Mouse (Mus musculus) stomach, embryonic 15.5 days (tissue): ENCODE measurements around the gene Ephb4. TPM values are rescaled to one million over a fixed set of nuclear protein-coding genes. Genes with fewer than 3 reads are reported as not detected.

Source experiments
- ATAC-seq: fragments of 200-750 bp; cut with Nextera tagmentation; 2 replicates; pipeline ENCODE4 v1.8.0; 2017; ENCODE audit warnings: low read depth, moderate number of reproducible peaks, moderate TSS enrichment; ENCODE audit not compliant: insufficient read depth, low FRiP score
- H3K27ac ChIP-seq: fragments of 300-500 bp; sonication (generic); 2 replicates; pipeline ENCODE4 v1.5.1; 2015; ENCODE audit warnings: mild to moderate bottlenecking, inconsistent platforms
- H3K27me3 ChIP-seq: fragments of 300-500 bp; sonication (generic); replicated peaks from 2 replicates; pipeline ENCODE4 v1.6.1; 2015; ENCODE audit warnings: inconsistent platforms
- H3K36me3 ChIP-seq: fragments of 300-500 bp; sonication (generic); 2 replicates; pipeline ENCODE4 v1.6.1; 2015; ENCODE audit warnings: inconsistent platforms
- H3K4me1 ChIP-seq: fragments of 300-500 bp; sonication (generic); 2 replicates; pipeline ENCODE4 v1.6.1; 2015; ENCODE audit warnings: inconsistent platforms
- H3K4me2 ChIP-seq: fragments of 300-500 bp; sonication (generic); 2 replicates; pipeline ENCODE4 v1.6.1; 2015; ENCODE audit warnings: mild to moderate bottlenecking, inconsistent platforms
- H3K4me3 ChIP-seq: fragments of 300-500 bp; sonication (generic); replicated peaks from 2 replicates; pipeline ENCODE4 v1.5.1; 2015; ENCODE audit warnings: inconsistent platforms
- H3K9ac ChIP-seq: fragments of 300-500 bp; sonication (generic); 2 replicates; pipeline ENCODE4 v1.6.1; 2015; ENCODE audit warnings: inconsistent platforms
- H3K9me3 ChIP-seq: fragments of 300-500 bp; sonication (generic); 2 replicates; pipeline ENCODE4 v1.6.1; 2016; ENCODE audit warnings: inconsistent platforms
- WGBS: fragments of 180-500 bp; shearing (Covaris S2); methylation state at CpG from one replicate; pipeline ENCODE4 v1.1.7; 2015; 5-methylcytosine and 5-hydroxymethylcytosine counted together
- polyA plus RNA-seq: library from polyadenylated mRNA; unstranded; fragments of >200 nt; fragmentation: Nextera tagmentation; extraction: Ambion mirVana; gene quantifications from 2 replicates; pipeline ENCODE4 v1.2.1, GENCODE M21; 2015

Ephb4 gene
- polyA plus RNA-seq, 1 experiment from 2014 or later = 35.5 TPM

DNA sequence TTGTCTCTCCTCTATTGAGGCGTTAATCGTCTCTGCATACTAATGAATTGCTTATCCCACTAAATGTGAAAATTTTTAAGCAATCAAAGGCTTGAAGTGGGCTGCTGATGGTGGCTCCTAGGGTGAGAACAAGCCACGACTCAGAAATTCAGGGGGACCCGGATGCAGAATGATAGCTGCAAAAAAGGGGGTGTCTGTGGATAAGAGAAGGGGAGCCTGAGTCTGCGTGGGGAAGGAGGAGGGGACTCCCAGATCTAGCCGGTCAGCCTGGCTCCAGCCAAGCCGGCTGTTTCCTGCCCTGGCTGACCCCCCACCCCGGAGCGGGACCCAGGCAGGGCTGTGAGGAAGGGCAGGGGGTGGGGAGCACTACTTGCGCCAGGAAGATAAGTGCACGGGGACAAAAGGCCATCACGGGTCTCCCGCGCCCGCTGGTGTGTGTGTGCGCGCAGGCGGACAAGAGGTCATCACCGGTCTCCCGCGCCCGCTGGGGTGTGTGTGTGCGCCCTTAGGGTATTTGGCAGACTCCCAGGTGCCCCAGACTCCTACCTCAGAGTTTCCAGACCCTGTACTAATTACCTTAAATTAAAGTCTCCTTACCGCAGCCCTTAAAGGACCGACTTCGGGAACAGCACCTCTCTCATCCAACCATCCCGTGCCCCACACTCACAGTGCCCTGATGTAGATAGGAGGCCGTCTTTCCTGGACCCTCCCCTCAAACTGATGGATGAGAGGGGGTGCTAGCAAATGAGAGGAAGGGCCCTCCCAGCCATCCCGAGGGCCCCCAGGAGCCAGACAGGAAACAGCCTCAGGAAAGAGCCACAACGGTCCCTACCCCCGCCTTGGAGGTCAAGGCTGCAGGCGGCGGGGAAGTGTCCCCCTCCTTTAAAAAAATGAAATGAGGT lies 1.2 kb upstream of the Ephb4 start:
- peak overlapping the region; percentile 19; the same call in 1 of the 2 replicates for H3K9ac ChIP-seq
- H3K27ac ChIP-seq = peak overlapping the region; percentile 98
- ATAC-seq = no peak; the same call in 1 of the 2 replicates
- H3K4me1 ChIP-seq = peaks cover 44% of the 10 kb centered on the region
- H3K27me3 ChIP-seq = no peaks in the 10 kb centered on the region
- peak overlapping the region; percentile 82 for H3K4me3 ChIP-seq
- WGBS = 3% methylated on average over 33 of the region's 33 CpGs
- H3K9me3 ChIP-seq = no peaks in the 10 kb centered on the region
- peaks cover under 1% of the 10 kb centered on the region; the same call in 1 of the 2 replicates for H3K36me3 ChIP-seq
- H3K4me2 ChIP-seq = peak overlapping the region; percentile 89

DNA sequence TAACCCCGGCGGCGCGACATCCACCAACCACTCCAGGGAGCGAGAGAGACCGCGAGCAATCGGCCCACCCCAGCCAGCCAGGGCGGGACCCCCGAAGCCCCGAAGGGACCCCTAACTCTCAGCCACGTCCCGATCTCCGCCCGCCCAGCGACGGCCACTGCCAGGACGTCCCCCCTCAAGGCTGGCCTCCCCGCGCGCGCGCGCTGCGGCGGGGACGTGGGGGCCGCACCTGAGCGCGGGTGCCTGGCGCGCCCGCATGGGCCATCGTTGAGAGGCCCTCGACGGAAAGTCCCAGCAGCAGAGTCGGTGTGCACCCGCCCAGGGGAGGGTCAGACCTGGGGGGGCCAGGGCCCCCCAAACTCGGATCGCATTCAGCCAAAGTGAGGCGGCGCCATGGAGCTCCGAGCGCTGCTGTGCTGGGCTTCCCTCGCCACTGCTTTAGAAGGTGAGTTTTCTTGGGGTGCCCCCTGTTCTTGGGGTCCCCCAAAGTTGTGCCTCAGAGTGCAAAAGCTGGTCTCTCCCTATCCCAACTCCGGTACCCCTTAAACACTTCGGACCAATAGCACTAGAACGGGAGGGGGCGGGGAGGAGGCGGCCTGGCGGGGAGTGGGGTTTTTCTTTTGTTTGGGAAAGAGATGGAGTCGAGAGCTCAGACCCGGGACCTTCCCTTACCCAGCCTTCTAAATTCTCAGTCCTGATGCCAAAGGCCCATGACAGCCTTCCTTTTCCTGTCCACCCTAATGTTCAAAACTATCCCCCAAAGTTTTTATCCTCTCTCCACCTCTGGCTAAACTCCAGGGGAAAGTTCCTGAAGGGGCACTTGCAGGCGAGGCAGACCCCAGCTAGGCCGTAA lies 522 bp downstream of the Ephb4 start:
- Histone ChIP-seq H3K9ac (peak overlapping the region; percentile 96), H3K9me3 (no peaks in the 10 kb centered on the region), H3K4me2 (peak overlapping the region; percentile 89), H3K27me3 (no peaks in the 10 kb centered on the region), H3K4me1 (peaks cover 42% of the 10 kb centered on the region), H3K36me3 (peaks cover 15% of the 10 kb centered on the region), H3K27ac (peak overlapping the region; percentile 98), H3K4me3 (peak overlapping the region; percentile 82)
- ATAC-seq = peak; percentile 48
- under 1% methylated on average over 54 of the region's 55 CpGs for WGBS

DNA sequence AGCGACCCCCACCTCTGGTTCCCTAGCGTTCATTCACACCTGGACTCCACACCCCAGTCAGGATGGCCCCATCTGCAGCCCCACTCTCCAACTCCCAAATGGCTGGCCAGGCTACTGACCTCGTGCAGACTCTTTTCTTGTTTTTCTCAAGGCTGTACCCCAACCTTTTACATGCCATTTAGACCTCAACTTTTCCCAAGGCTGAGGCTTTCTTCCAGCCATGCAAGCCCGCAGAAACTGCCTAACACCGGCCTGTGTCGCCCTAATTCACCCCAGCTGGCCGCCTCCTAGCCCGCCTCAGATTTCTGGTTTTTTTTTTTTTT lies 1.1 kb downstream of the Ephb4 start:
- Histone ChIP-seq H3K27me3 (no peaks in the 10 kb centered on the region), H3K4me2 (peak overlapping the region; percentile 89), H3K4me1 (peaks cover 40% of the 10 kb centered on the region), H3K27ac (peak overlapping the region; percentile 98), H3K4me3 (peak overlapping the region; percentile 82), H3K36me3 (peaks cover 21% of the 10 kb centered on the region), H3K9me3 (no peaks in the 10 kb centered on the region), H3K9ac (peak overlapping the region; percentile 96)
- no peak for ATAC-seq
- 2% methylated on average over 8 of the region's 8 CpGs for WGBS

DNA sequence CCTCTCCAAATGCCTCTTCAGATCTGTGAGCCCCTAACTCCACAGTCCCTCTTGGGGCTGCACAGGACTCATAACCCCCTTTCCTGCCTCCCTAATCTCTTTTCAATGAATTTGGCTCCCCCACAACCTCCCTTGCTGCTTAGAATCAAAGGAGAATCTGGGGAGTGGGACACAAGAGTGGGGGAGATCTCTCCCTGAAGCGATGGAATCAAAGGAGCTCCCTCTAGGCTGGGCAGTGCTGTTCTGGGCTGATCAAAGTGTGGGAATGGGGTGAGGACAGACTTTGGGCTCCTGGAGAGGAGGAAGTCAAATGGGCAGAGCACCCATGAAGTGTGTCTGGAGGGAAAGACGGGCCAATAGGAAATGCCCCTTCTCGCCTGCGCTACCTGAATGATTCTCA lies 1.5 kb downstream of the Ephb4 start:
- WGBS = 6% methylated on average over 4 of the region's 4 CpGs
- peak overlapping the region; percentile 89 for H3K4me2 ChIP-seq
- peaks cover 39% of the 10 kb centered on the region for H3K4me1 ChIP-seq

DNA sequence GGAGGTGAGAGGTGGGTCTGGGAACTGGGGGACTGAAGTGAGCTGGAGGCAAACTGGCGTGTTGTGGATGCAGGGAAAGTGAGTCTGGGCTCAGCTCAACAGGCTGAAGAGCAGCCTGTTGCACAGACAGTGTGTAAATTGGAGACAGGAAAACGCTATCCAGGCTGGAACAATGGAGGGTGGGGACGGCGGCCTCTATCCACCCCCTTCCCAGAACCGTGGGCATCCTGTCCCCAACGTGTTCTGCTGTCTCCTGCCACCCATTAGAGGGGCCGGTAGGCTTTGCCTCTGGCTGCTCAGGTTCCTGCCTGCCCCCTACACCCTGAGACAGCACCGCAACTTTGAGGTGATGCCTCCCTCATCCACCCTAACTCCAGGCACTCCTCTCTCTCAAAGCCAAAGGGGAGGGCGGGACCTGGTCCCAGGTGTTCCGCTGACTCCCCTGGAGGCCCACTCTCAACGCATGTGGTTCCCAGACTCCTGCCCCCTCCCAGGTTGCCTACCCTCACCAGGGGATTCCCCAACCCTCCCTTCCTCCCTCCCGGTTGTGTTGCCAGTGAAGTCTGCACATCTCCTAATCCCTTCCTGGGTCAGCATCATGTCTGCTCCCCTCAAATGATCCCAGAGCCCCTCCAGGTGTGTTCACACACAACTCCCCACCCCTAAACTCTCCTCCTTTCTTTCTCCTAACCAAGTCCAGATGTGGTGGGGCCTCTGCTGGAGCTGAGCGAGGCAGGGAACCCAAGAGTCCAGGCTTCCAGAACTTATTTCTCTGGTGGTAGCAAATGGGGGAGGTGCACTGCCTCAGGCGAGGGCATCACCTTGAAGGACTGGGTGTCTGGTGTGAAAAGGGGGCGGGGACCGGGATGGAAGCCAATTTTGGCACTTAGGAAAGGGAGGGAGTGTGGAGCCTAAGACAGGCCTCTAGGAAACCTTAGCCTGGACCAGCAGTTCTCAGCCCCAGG lies 2.4 kb downstream of the Ephb4 start:
- ATAC-seq = no peak
- peaks cover 34% of the 10 kb centered on the region for H3K4me1 ChIP-seq
- WGBS = 15% methylated on average over 16 of the region's 16 CpGs
- H3K36me3 ChIP-seq = peaks cover 24% of the 10 kb centered on the region
- H3K4me3 ChIP-seq = peak overlapping the region; percentile 82
- H3K9ac ChIP-seq = peak overlapping the region; percentile 34; the same call in 1 of the 2 replicates
- H3K9me3 ChIP-seq = no peaks in the 10 kb centered on the region
- H3K27me3 ChIP-seq = no peaks in the 10 kb centered on the region
- H3K27ac ChIP-seq = peak overlapping the region; percentile 98
- H3K4me2 ChIP-seq = peak overlapping the region; percentile 89

More for the DNA sequence above, 1.5 kb downstream of the Ephb4 start:
- peak overlapping the region; percentile 98 for H3K27ac ChIP-seq
- peak overlapping the region; percentile 96 for H3K9ac ChIP-seq
- H3K9me3 ChIP-seq = no peaks in the 10 kb centered on the region
- H3K27me3 ChIP-seq = no peaks in the 10 kb centered on the region
- peaks cover 23% of the 10 kb centered on the region for H3K36me3 ChIP-seq
- peak overlapping the region; percentile 82 for H3K4me3 ChIP-seq
- ATAC-seq = no peak

DNA sequence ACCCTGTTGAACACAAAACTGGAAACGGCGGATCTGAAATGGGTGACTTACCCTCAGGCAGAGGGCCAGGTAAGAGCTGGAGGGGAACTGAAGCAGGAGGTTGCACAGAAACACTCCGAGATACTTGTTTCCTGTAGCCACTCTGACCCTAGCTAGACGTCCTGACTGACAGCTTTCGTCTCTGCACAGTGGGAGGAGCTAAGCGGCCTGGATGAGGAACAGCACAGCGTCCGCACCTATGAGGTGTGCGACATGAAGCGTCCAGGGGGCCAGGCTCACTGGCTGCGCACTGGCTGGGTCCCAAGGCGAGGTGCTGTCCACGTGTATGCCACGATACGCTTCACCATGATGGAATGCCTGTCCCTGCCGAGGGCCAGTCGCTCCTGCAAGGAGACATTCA lies 4.2 kb downstream of the Ephb4 start:
- ATAC-seq = no peak
- no peaks in the 10 kb centered on the region for H3K27me3 ChIP-seq
- no peak overlapping the region for H3K4me3 ChIP-seq
- H3K36me3 ChIP-seq = peaks cover 30% of the 10 kb centered on the region
- H3K9ac ChIP-seq = no peak overlapping the region
- H3K4me1 ChIP-seq = peaks cover 21% of the 10 kb centered on the region
- H3K4me2 ChIP-seq = no peak overlapping the region
- H3K27ac ChIP-seq = no peak overlapping the region
- H3K9me3 ChIP-seq = no peaks in the 10 kb centered on the region
- WGBS = 81% methylated on average over 17 of the region's 17 CpGs

DNA sequence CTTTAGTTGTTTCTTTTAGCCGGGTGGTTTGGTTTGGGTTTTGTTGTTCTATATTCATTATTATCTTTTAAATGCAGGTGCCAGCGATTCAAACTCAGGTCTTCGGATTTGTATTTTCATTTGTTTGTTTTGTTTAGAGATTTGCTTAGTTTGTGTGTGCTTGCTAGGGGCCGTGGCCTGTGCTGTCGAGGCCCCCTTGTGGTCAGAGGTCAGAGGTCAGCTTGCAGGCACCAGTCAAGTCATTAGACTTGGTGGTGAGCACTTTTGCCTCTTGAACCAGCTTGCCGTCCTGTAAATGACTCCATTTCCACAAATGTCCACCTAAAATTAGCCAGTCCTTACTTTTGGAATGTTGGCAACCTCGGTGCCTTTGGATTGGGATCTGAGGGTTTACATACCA lies 8.5 kb downstream of the Ephb4 start:
- no peak overlapping the region for H3K9ac ChIP-seq
- H3K9me3 ChIP-seq = no peaks in the 10 kb centered on the region
- 25% methylated on average over 7 of the region's 7 CpGs for WGBS
- H3K36me3 ChIP-seq = peaks cover 62% of the 10 kb centered on the region
- no peak overlapping the region for H3K27ac ChIP-seq
- no peak for ATAC-seq
- no peaks in the 10 kb centered on the region for H3K27me3 ChIP-seq
- H3K4me1 ChIP-seq = no peaks in the 10 kb centered on the region
- H3K4me2 ChIP-seq = no peak overlapping the region
- no peak overlapping the region for H3K4me3 ChIP-seq

DNA sequence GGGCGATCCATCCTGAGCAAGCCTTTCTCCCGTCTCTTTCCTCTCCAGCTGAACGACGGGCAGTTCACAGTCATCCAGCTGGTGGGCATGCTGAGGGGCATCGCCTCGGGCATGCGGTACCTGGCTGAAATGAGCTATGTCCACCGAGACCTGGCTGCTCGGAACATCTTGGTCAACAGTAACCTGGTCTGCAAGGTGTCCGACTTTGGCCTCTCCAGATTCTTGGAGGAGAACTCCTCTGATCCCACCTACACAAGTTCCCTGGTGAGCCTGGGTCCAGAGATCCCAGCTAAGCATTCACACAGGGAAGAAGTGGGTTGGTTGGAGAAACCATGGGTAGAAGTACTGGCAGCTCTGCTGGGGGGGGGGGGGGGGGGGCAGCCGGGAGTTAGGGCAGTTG lies 19.8 kb downstream of the Ephb4 start:
- H3K4me3 ChIP-seq = no peak overlapping the region
- no peaks in the 10 kb centered on the region for H3K9me3 ChIP-seq
- 97% methylated on average over 10 of the region's 11 CpGs for WGBS
- H3K27ac ChIP-seq = no peak overlapping the region
- peaks cover 93% of the 10 kb centered on the region for H3K36me3 ChIP-seq
- no peak for ATAC-seq
- H3K4me2 ChIP-seq = no peak overlapping the region
- no peaks in the 10 kb centered on the region for H3K27me3 ChIP-seq
- no peak overlapping the region for H3K9ac ChIP-seq
- peaks cover 3% of the 10 kb centered on the region; the same call in 1 of the 2 replicates for H3K4me1 ChIP-seq

DNA sequence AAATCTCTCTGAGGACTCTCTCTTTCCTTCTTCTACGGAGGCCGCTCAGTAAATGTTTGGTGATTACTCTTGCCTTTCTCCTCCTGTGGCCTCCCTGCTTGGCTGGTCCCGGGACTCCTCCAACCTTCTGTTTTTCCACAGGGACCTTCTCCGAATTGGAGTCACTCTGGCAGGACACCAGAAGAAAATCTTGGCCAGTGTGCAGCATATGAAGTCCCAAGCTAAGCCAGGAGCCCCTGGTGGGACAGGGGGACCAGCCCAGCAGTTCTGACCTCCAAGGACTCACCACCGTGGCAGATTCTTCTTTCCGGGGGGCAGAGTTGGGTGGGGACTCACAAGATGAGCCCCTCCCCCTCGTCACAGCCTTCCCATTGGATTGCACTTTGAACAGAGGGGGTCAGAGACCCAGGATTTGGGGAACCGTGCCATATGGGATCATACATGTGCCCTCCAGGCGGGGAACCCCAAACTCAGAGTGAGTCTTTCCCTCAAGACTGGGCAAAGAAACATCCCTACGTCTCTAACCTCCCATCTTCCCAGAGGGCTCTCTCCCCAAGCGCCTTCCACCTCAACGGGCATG lies 23.6 kb downstream of the Ephb4 start:
- 81% methylated on average over 12 of the region's 12 CpGs for WGBS

DNA sequence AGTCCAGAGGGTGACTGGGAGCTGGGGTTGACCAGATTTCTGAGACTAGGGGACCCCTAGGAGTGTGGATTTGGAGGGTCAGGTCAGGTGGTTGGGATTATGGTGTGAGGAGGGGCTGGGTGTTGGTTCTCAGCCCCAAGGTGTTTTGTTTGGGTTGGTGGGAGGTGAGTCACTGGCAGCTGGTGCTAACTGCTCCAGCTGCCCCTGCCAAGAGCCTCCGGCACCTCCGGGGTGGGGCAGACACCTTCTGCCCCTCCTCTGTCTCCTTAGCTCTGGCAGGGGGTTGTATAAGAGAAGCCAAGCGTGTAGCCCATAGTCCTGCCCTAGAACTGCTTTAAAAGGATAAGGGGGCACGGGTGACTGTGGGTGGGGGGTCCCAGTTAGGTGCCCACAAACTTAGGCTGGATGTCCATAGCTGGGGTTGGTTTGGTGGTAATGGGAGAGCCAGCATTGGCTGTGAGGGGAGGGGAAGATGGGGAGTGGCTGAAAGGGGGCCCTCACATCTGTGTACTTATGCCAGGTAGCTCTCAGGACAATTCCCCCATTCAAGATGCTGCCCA lies 24.7 kb downstream of the Ephb4 start:
- Histone ChIP-seq H3K27me3 (no peaks in the 10 kb centered on the region), H3K4me2 (no peak overlapping the region), H3K36me3 (peaks cover 52% of the 10 kb centered on the region), H3K4me1 (peaks cover 10% of the 10 kb centered on the region), H3K4me3 (no peak overlapping the region), H3K9ac (no peak overlapping the region), H3K9me3 (no peaks in the 10 kb centered on the region), H3K27ac (peak overlapping the region; percentile 21)
- 53% methylated on average over 4 of the region's 4 CpGs for WGBS
- 0 out of 2 replicates have a peak, but pooled peaks have one; percentile 6 for ATAC-seq

More for the DNA sequence above, 23.6 kb downstream of the Ephb4 start:
- Histone ChIP-seq H3K4me2 (no peak overlapping the region), H3K27me3 (no peaks in the 10 kb centered on the region), H3K36me3 (peaks cover 63% of the 10 kb centered on the region), H3K9me3 (no peaks in the 10 kb centered on the region), H3K27ac (no peak overlapping the region), H3K4me3 (no peak overlapping the region), H3K9ac (no peak overlapping the region), H3K4me1 (peaks cover 10% of the 10 kb centered on the region)
- ATAC-seq = no peak
